Mouse (Mus musculus) CH12.LX (cell line): Measurements from ENCODE around the gene Usp12.

Source experiments
- CHD2 ChIP-seq: IDR thresholded peaks from 2 replicates; pipeline ENCODE4 v1.6.1; 2011; ENCODE audit warnings: low read length, improper control_type of control experiment
- CTCF ChIP-seq, 2 experiments: IDR thresholded peaks in 1 of 2; conservative IDR thresholded peaks in 1 of 2; 2 replicates each; pipeline ENCODE4 v1.5.1; 2011 to 2012; ENCODE audit warnings: low read depth in 2 of 2, low read length in 2 of 2, improper control_type of control experiment in 1 of 2, inconsistent platforms in 1 of 2, mild to moderate bottlenecking in 1 of 2, moderate library complexity in 1 of 2
- E2F4 ChIP-seq: IDR thresholded peaks from 2 replicates; pipeline ENCODE4 v1.6.1; 2011; ENCODE audit warnings: low read depth, low read length, improper control_type of control experiment; ENCODE audit not compliant: insufficient replicate concordance
- ELF1 ChIP-seq: IDR thresholded peaks from 2 replicates; pipeline ENCODE4 v1.6.1; 2014; ENCODE audit warnings: low read depth, mild to moderate bottlenecking, inconsistent platforms, low read length, improper control_type of control experiment
- EP300 ChIP-seq: IDR thresholded peaks from 2 replicates; pipeline ENCODE4 v1.6.1; 2011; ENCODE audit warnings: low read length, improper control_type of control experiment
- MAFK ChIP-seq: IDR thresholded peaks from 2 replicates; pipeline ENCODE4 v1.6.1; 2011; ENCODE audit warnings: low read length, improper control_type of control experiment; ENCODE audit not compliant: insufficient replicate concordance
- MAX ChIP-seq: IDR thresholded peaks from 2 replicates; pipeline ENCODE4 v1.6.1; 2011; ENCODE audit warnings: low read length, improper control_type of control experiment
- NELFE ChIP-seq: IDR thresholded peaks from 2 replicates; pipeline ENCODE4 v1.6.1; 2011; ENCODE audit warnings: low read depth, low read length, improper control_type of control experiment
- POLR2A ChIP-seq: IDR thresholded peaks from 2 replicates; pipeline ENCODE4 v1.6.1; 2011; ENCODE audit warnings: low read depth, mild to moderate bottlenecking, improper control_type of control experiment, low read length
- POLR2AphosphoS2 ChIP-seq: IDR thresholded peaks from 2 replicates; pipeline ENCODE4 v1.6.1; 2011; ENCODE audit warnings: low read depth, low read length, improper control_type of control experiment
- TBP ChIP-seq: conservative IDR thresholded peaks from 2 replicates; pipeline ENCODE4 v1.6.1; 2011; ENCODE audit warnings: low read depth, low read length, improper control_type of control experiment
- ZKSCAN1 ChIP-seq: IDR thresholded peaks from 2 replicates; pipeline ENCODE4 v1.6.1; 2012; ENCODE audit warnings: low read depth, inconsistent platforms, low read length, improper control_type of control experiment, borderline replicate concordance

DNA sequence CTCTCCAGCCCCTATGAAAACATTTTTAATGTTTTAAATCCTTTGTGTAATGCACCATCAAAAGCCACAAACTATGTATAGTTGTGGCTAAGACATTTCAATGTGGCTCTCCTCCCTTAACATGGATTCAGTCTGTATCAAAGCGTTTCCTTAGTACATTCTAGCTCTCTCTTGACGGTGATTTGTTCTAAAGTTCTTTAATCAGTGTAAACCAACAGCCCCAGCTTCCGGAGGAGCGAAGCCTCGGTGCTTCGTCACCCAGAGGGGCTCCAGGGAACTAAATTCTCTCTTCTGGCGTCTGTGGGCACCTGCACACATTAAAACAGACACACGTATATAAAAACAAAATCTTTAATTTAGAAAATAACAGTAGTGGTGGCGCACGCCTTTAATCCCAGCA is 10.9 kb downstream of the Usp12 start:
- no peak for TF ChIP-seq POLR2AphosphoS2
- no peak for TF ChIP-seq POLR2A
- no peak for TF ChIP-seq ELF1
- TF ChIP-seq CHD2: no peak
- TF ChIP-seq EP300: no peak
- no peak for TF ChIP-seq TBP
- no peak for TF ChIP-seq CTCF (conservative IDR thresholded peaks at IDR 0.05 in 1 of 2, IDR thresholded peaks at IDR 0.05 in 1 of 2; ENCODE audit: low read depth in 2 of 2, low read length in 2 of 2)
- TF ChIP-seq ZKSCAN1: no peak
- no peak for TF ChIP-seq NELFE
- no peak for TF ChIP-seq MAX
- TF ChIP-seq E2F4: no peak
- TF ChIP-seq MAFK: no peak
